Mouse (Mus musculus) forebrain, postnatal 0 days (tissue): ENCODE results near the gene Gm45140. TPM values are rescaled to one million over a fixed set of nuclear protein-coding genes. Genes with fewer than 3 reads are reported as not detected.
A peak's percentile ranks its signal among the peaks of the same experiment; 100 is the strongest.

Experiments
- ATAC-seq: fragments of 200-750 bp; cut with Nextera tagmentation; 2 replicates; pipeline ENCODE4 v1.8.0; 2017; ENCODE audit warnings: mild to moderate bottlenecking, moderate library complexity
- DNase-seq: peaks from one replicate; pipeline ENCODE4 v3.0.0-alpha.2; 2015
- H3K27ac ChIP-seq: fragments of 300-500 bp; sonication (generic); 2 replicates; pipeline ENCODE4 v1.5.1; 2014; ENCODE audit warnings: low read depth, mild to moderate bottlenecking, antibody characterized with exemption, low read length, moderate library complexity, mixed read lengths
- H3K27me3 ChIP-seq: fragments of 300-500 bp; sonication (generic); 2 replicates; pipeline ENCODE4 v1.6.1; 2014; ENCODE audit warnings: mild to moderate bottlenecking, low read length, mixed read lengths; ENCODE audit not compliant: insufficient read depth
- H3K36me3 ChIP-seq: fragments of 300-500 bp; sonication (generic); 2 replicates; pipeline ENCODE4 v1.6.1; 2014; ENCODE audit warnings: mild to moderate bottlenecking, moderate library complexity; ENCODE audit not compliant: insufficient read depth
- H3K4me1 ChIP-seq: fragments of 300-500 bp; sonication (generic); 2 replicates; pipeline ENCODE4 v1.6.1; 2014; ENCODE audit warnings: antibody characterized with exemption; ENCODE audit not compliant: insufficient read depth
- H3K4me2 ChIP-seq: fragments of 300-500 bp; sonication (generic); 2 replicates; pipeline ENCODE4 v1.6.1; 2014; ENCODE audit warnings: low read depth, mild to moderate bottlenecking, moderate library complexity
- H3K4me3 ChIP-seq: fragments of 300-500 bp; sonication (generic); 2 replicates; pipeline ENCODE4 v1.5.1; 2014; ENCODE audit warnings: low read depth, low read length, mixed read lengths
- H3K9ac ChIP-seq: fragments of 300-500 bp; sonication (generic); 2 replicates; pipeline ENCODE4 v1.6.1; 2014; ENCODE audit warnings: mild to moderate bottlenecking
- H3K9me3 ChIP-seq: fragments of 300-500 bp; sonication (generic); 2 replicates; pipeline ENCODE4 v1.6.1; 2016; ENCODE audit warnings: low read length
- CTCF ChIP-seq: sonication (generic); IDR thresholded peaks from 2 replicates; pipeline ENCODE4 v1.5.1; 2016; ENCODE audit warnings: antibody characterized with exemption, control low read depth, low read depth
- WGBS: fragments of 180-500 bp; shearing (Covaris S2); extraction: QIAGEN DNeasy Blood & Tissue Kit; methylation state at CpG from one replicate; pipeline ENCODE4 v1.1.7; 2014; 5-methylcytosine and 5-hydroxymethylcytosine counted together
- polyA plus RNA-seq: library from polyadenylated mRNA; unstranded; fragments of >200 nt; fragmentation: Nextera tagmentation; extraction: Ambion mirVana; gene quantifications from 2 replicates; pipeline ENCODE4 v1.2.1, GENCODE M21; 2015
- total RNA-seq: library from RNA; depleted of rRNA; stranded (reverse); fragments of >200 nt; gene quantifications from 2 replicates; pipeline ENCODE4 v1.2.3, GENCODE M21; 2014; rRNA removed

Gene Gm45140
- 1.7 and 4.7 TPM in 2 replicates for total RNA-seq
- polyA plus RNA-seq = 1.0 and 2.0 TPM in 2 replicates

GRCm38 (mm10) chr6:87835695-87836094, at the start of gene Gm45140:
Gm45140 (minus strand) TSS chr6:87835795.
- no peak within 1 kb of the TSS for H3K9ac ChIP-seq
- H3K27me3 ChIP-seq = no peaks in the 10 kb centered on the region
- ATAC-seq = no peak
- 0 out of 2 replicates have a peak, but pooled peaks cover 3% of the 10 kb centered on the region for H3K4me1 ChIP-seq
- no peak for TF ChIP-seq CTCF
- H3K9me3 ChIP-seq = no peaks in the 10 kb centered on the region
- DNase-seq = no peak
- H3K4me3 ChIP-seq = no peak within 1 kb of the TSS
- H3K4me2 ChIP-seq = no peak within 1 kb of the TSS
- H3K36me3 ChIP-seq = peaks cover 25% of the 10 kb centered on the region
- 96% methylated on average over 7 of the region's 7 CpGs for WGBS
- H3K27ac ChIP-seq = no peak within 1 kb of the TSS

GRCm38 (mm10) chr6:87882816-87883215, 47.2 kb upstream of the Gm45140 start:
- WGBS = 35% methylated on average over 4 of the region's 4 CpGs
- Histone ChIP-seq H3K27ac (peak overlapping the region; percentile 69), H3K27me3 (no peaks in the 10 kb centered on the region), H3K4me3 (no peak overlapping the region), H3K36me3 (no peaks in the 10 kb centered on the region), H3K9me3 (no peaks in the 10 kb centered on the region), H3K4me1 (no peaks in the 10 kb centered on the region), H3K9ac (no peak overlapping the region), H3K4me2 (no peak overlapping the region)
- DNase-seq (peak; percentile 62), ATAC-seq (peak; percentile 89)
- TF ChIP-seq CTCF = no peak

GRCm38 (mm10) chr6:87882221-87882620, 46.6 kb upstream of the Gm45140 start:
- ATAC-seq = no peak
- Histone ChIP-seq H3K27me3 (no peaks in the 10 kb centered on the region), H3K9ac (no peak overlapping the region), H3K4me1 (no peaks in the 10 kb centered on the region), H3K9me3 (no peaks in the 10 kb centered on the region), H3K27ac (no peak overlapping the region), H3K4me2 (no peak overlapping the region), H3K36me3 (no peaks in the 10 kb centered on the region), H3K4me3 (no peak overlapping the region)
- TF ChIP-seq CTCF = no peak
- DNase-seq = no peak
- 75% methylated on average over 3 of the region's 3 CpGs for WGBS

GRCm38 (mm10) chr6:87879628-87880027, 44.0 kb upstream of the Gm45140 start:
- H3K27ac ChIP-seq = no peak overlapping the region
- H3K27me3 ChIP-seq = no peaks in the 10 kb centered on the region
- DNase-seq = no peak
- H3K4me3 ChIP-seq = no peak overlapping the region
- no peak for TF ChIP-seq CTCF
- WGBS = 65% methylated on average over 3 of the region's 3 CpGs
- no peaks in the 10 kb centered on the region for H3K36me3 ChIP-seq
- H3K4me2 ChIP-seq = no peak overlapping the region
- no peaks in the 10 kb centered on the region for H3K4me1 ChIP-seq
- H3K9ac ChIP-seq = no peak overlapping the region
- no peaks in the 10 kb centered on the region for H3K9me3 ChIP-seq
- no peak for ATAC-seq

- Histone ChIP-seq H3K27ac (no peak overlapping the region), H3K4me3 (no peak overlapping the region), H3K9ac (no peak overlapping the region), H3K4me2 (no peak overlapping the region), H3K4me1 (no peaks in the 10 kb centered on the region), H3K27me3 (no peaks in the 10 kb centered on the region), H3K36me3 (no peaks in the 10 kb centered on the region), H3K9me3 (no peaks in the 10 kb centered on the region)
- DNase-seq = no peak
- TF ChIP-seq CTCF = no peak
- 60% methylated on average over 4 of the region's 4 CpGs for WGBS
- no peak for ATAC-seq
Observed at GRCm38 (mm10) chr6:87879010-87879409, 43.4 kb upstream of the Gm45140 start.

- H3K27ac ChIP-seq = no peak overlapping the region
- no peaks in the 10 kb centered on the region for H3K9me3 ChIP-seq
- H3K27me3 ChIP-seq = no peaks in the 10 kb centered on the region
- H3K4me1 ChIP-seq = no peaks in the 10 kb centered on the region
- H3K4me2 ChIP-seq = no peak overlapping the region
- H3K36me3 ChIP-seq = no peaks in the 10 kb centered on the region
- no peak for TF ChIP-seq CTCF
- no peak overlapping the region for H3K9ac ChIP-seq
- ATAC-seq (no peak), DNase-seq (no peak)
- no peak overlapping the region for H3K4me3 ChIP-seq
- WGBS = 75% methylated on average over 13 of the region's 13 CpGs
Observed at GRCm38 (mm10) chr6:87876068-87876643, 40.6 kb upstream of the Gm45140 start.

- 91% methylated on average over 7 of the region's 7 CpGs for WGBS
- Histone ChIP-seq H3K27me3 (no peaks in the 10 kb centered on the region), H3K9me3 (no peaks in the 10 kb centered on the region), H3K4me1 (no peaks in the 10 kb centered on the region), H3K4me3 (no peak overlapping the region), H3K36me3 (no peaks in the 10 kb centered on the region), H3K4me2 (no peak overlapping the region), H3K27ac (no peak overlapping the region), H3K9ac (no peak overlapping the region)
- DNase-seq = no peak
- no peak for TF ChIP-seq CTCF
- no peak for ATAC-seq
Observed at GRCm38 (mm10) chr6:87875562-87875961, 40.0 kb upstream of the Gm45140 start.
